In the genomic region with DNA sequence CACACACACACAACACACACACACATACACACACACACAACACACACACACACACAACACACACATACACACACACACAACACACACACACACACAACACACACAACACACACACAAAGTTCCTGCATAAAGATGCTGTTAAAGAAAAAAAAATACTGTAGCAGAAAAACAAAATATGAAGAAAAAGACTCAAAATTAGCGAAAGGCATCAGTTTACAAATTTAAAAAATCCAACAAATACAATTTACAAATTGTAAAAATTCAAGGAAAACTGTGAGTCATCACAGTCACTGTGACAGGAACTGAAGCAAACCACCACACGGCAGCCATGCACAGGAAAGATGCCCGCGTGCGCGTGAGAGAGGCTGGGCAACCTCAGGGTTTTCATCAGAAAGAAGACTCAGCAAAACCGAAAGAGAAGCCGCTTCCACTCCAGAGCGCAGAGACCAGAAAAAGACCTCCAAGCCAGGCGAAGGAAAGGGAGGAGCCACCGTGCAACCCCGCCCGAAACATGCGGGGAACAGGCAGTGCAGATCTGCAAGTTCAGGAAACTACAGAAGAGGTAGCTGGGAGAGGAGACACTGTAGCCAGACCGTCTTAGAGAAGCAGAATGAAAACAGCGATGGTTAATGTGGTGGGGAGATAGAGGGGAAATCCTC, we compare ENCODE assay signal across 8 mouse cellular contexts. TPM values are rescaled to one million over a fixed set of nuclear protein-coding genes. Genes with fewer than 3 reads are reported as not detected.
A peak's percentile ranks its signal among the peaks of the same experiment; 100 is the strongest.
DNase-seq lines count a peak whose midpoint lies in the region; ATAC-seq and TF ChIP-seq lines count a peak whose summit lies in the region.

No protein-coding gene starts in this region.

- no peak for ATAC-seq in lung, embryonic 14.5 days (ENCODE audit: insufficient read depth)
- no peak for ATAC-seq in hindbrain, embryonic 16.5 days
- ATAC-seq in forebrain, embryonic 13.5 days, result no peak

- no peak overlapping the region; the same call in 1 of the 2 replicates for H3K27ac ChIP-seq in lung, embryonic 14.5 days (ENCODE audit: low read depth)
- H3K27ac ChIP-seq in hindbrain, embryonic 16.5 days (ENCODE audit: low read depth, low read length), result no peak overlapping the region
- H3K27ac ChIP-seq in forebrain, embryonic 13.5 days, result no peak overlapping the region

- no peak overlapping the region for H3K4me3 ChIP-seq in lung, embryonic 14.5 days (ENCODE audit: low read depth, low read length)
- no peak overlapping the region for H3K4me3 ChIP-seq in hindbrain, embryonic 16.5 days (ENCODE audit: low read length)
- no peak overlapping the region for H3K4me3 ChIP-seq in forebrain, embryonic 13.5 days

- H3K4me2 ChIP-seq in lung, embryonic 14.5 days, result peak overlapping the region; percentile 36
- H3K4me2 ChIP-seq in hindbrain, embryonic 16.5 days (ENCODE audit: low read length), result no peak overlapping the region
- H3K4me2 ChIP-seq in forebrain, embryonic 13.5 days, result no peak overlapping the region

- 50% methylated on average over 16 of the region's 16 CpGs for WGBS in lung, embryonic 14.5 days
- WGBS in hindbrain, embryonic 16.5 days, result 72% methylated on average over 16 of the region's 16 CpGs
- 75% methylated on average over 16 of the region's 16 CpGs for WGBS in forebrain, embryonic 13.5 days

- no peak for TF ChIP-seq CTCF in lung, embryonic 14.5 days (IDR thresholded peaks at IDR 0.05; ENCODE audit: low read depth)

- H3K36me3 ChIP-seq in lung, embryonic 14.5 days (ENCODE audit: insufficient read depth), result no peaks in the 10 kb centered on the region
- no peaks in the 10 kb centered on the region for H3K36me3 ChIP-seq in hindbrain, embryonic 16.5 days (ENCODE audit: control insufficient read depth, insufficient read depth, low read length)
- H3K36me3 ChIP-seq in forebrain, embryonic 13.5 days (ENCODE audit: poor library complexity, severe bottlenecking), result no peaks in the 10 kb centered on the region

- no peaks in the 10 kb centered on the region for H3K27me3 ChIP-seq in lung, embryonic 14.5 days (ENCODE audit: insufficient read depth, low read length)
- no peaks in the 10 kb centered on the region for H3K27me3 ChIP-seq in hindbrain, embryonic 16.5 days (replicated peaks; ENCODE audit: control insufficient read depth, insufficient read depth, low read length)
- no peaks in the 10 kb centered on the region for H3K27me3 ChIP-seq in forebrain, embryonic 13.5 days

- intact Hi-C loops in gastrocnemius, postnatal 14 days (cut with DNase I; ENCODE audit: low total_unique reads), result no loop called here
- intact Hi-C loops in heart, postnatal 10 days (cut with DNase I), result no loop called here

- H3K9me3 ChIP-seq in lung, embryonic 14.5 days (ENCODE audit: low read depth, low read length), result peaks cover 5% of the 10 kb centered on the region; the same call in 1 of the 2 replicates
- no peaks in the 10 kb centered on the region for H3K9me3 ChIP-seq in hindbrain, embryonic 16.5 days (ENCODE audit: control insufficient read depth, low read length)
- H3K9me3 ChIP-seq in forebrain, embryonic 13.5 days (replicated peaks), result no peaks in the 10 kb centered on the region

- peak overlapping the region; percentile 9; the same call in 1 of the 2 replicates for H3K9ac ChIP-seq in lung, embryonic 14.5 days
- H3K9ac ChIP-seq in hindbrain, embryonic 16.5 days (ENCODE audit: low read depth, low read length), result no peak overlapping the region
- H3K9ac ChIP-seq in forebrain, embryonic 13.5 days, result no peak overlapping the region

- DNase-seq in gastrocnemius, postnatal 14 days, result peak; percentile 50
- DNase-seq in gastrocnemius, postnatal 10 days, result no peak
- peak; percentile 77 for DNase-seq in R1 (ENCODE audit: low read depth, low spot score)
- peak; percentile 59 to 68 for DNase-seq in heart, postnatal 10 days
- peak; percentile 59 for DNase-seq in lung, embryonic 14.5 days
- peak; percentile 29 to 41 for DNase-seq in spleen, postnatal 14 days (ENCODE audit: low spot score in 2 of 2)

- no peaks in the 10 kb centered on the region for H3K4me1 ChIP-seq in lung, embryonic 14.5 days (ENCODE audit: insufficient read depth)
- no peaks in the 10 kb centered on the region for H3K4me1 ChIP-seq in hindbrain, embryonic 16.5 days (ENCODE audit: control insufficient read depth, insufficient read depth, low read depth, low read length)
- no peaks in the 10 kb centered on the region for H3K4me1 ChIP-seq in forebrain, embryonic 13.5 days

RNA-seq across cellular contexts. Expression of gene Baiap2, which starts 14.4 kb away (rescaled TPM):
- 1 to 10 TPM; 3.4 to 3.9 TPM for total RNA-seq in gastrocnemius, postnatal 14 days (2021)
- 1 to 10 TPM; 4.1 to 6.3 TPM for total RNA-seq in gastrocnemius, postnatal 10 days (2021)
- 10 to 100 TPM in 1 of 2 experiments, 1 to 10 TPM in 1; 6.9 to 12.7 TPM for total RNA-seq in heart, postnatal 10 days (2021)
- polyA plus RNA-seq in lung, embryonic 14.5 days (2014; fragmentation: Nextera tagmentation; extraction: Ambion mirVana), result 20.4 and 20.5 TPM in 2 replicates
- polyA plus RNA-seq in hindbrain, embryonic 16.5 days (2015; fragmentation: Nextera tagmentation; extraction: Ambion mirVana), result 22.8 and 23.9 TPM in 2 replicates
- 14.2 and 15.0 TPM in 2 replicates for polyA plus RNA-seq in forebrain, embryonic 13.5 days (2015; fragmentation: Nextera tagmentation; extraction: Ambion mirVana)

RNA-seq across cellular contexts. Expression of gene Chmp6, which starts 14.9 kb away (rescaled TPM):
- 10 to 100 TPM; 22.7 to 25.2 TPM for total RNA-seq in gastrocnemius, postnatal 14 days (2021)
- 10 to 100 TPM; 30.8 to 33.5 TPM for total RNA-seq in gastrocnemius, postnatal 10 days (2021)
- total RNA-seq in heart, postnatal 10 days (2021), result 10 to 100 TPM; 36.2 to 36.3 TPM
- polyA plus RNA-seq in lung, embryonic 14.5 days (2014; fragmentation: Nextera tagmentation; extraction: Ambion mirVana), result 94.3 and 104 TPM in 2 replicates
- 112 and 114 TPM in 2 replicates for polyA plus RNA-seq in hindbrain, embryonic 16.5 days (2015; fragmentation: Nextera tagmentation; extraction: Ambion mirVana)
- polyA plus RNA-seq in forebrain, embryonic 13.5 days (2015; fragmentation: Nextera tagmentation; extraction: Ambion mirVana), result 91.9 and 103 TPM in 2 replicates
